Mouse (Mus musculus): ENCODE measurements around the gene Rnf213. TPM values are rescaled to one million over a fixed set of nuclear protein-coding genes. Genes with fewer than 3 reads are reported as not detected.

Gene Rnf213
- total and polyA plus RNA-seq, 2 experiments from 2014 or later: 0.94 to 8.7 TPM

- no peak overlapping the region for H3K4me3 ChIP-seq (ENCODE audit: low read length)
- no peaks in the 10 kb centered on the region for H3K4me1 ChIP-seq (ENCODE audit: insufficient read depth, low read length)
- H3K9ac ChIP-seq (replicated peaks; ENCODE audit: low read length): no peak overlapping the region
- no peak for TF ChIP-seq CTCF (IDR thresholded peaks at IDR 0.05; ENCODE audit: low read depth)
- H3K27ac ChIP-seq: no peak overlapping the region
- no peaks in the 10 kb centered on the region for H3K36me3 ChIP-seq (ENCODE audit: insufficient read depth, low read length)
- no peak overlapping the region for H3K4me2 ChIP-seq (ENCODE audit: low read depth, low read length)
- ATAC-seq (no peak), DNase-seq (ENCODE audit: low spot score) (no peak)
- 61% methylated on average over 4 of the region's 4 CpGs for WGBS
- H3K9me3 ChIP-seq (ENCODE audit: low read length): no peaks in the 10 kb centered on the region
- no peaks in the 10 kb centered on the region for H3K27me3 ChIP-seq (ENCODE audit: insufficient read depth, low read length)
Observed at GRCm38 (mm10) chr11:119434316-119434715, 41.4 kb downstream of the Rnf213 start.

- H3K4me1 ChIP-seq (ENCODE audit: insufficient read depth, low read length): no peaks in the 10 kb centered on the region
- no peaks in the 10 kb centered on the region for H3K9me3 ChIP-seq (ENCODE audit: low read length)
- H3K4me3 ChIP-seq (ENCODE audit: low read length): no peak overlapping the region
- H3K36me3 ChIP-seq (ENCODE audit: insufficient read depth, low read length): no peaks in the 10 kb centered on the region
- H3K27ac ChIP-seq: no peak overlapping the region
- no peak overlapping the region for H3K4me2 ChIP-seq (ENCODE audit: low read depth, low read length)
- H3K9ac ChIP-seq (replicated peaks; ENCODE audit: low read length): no peak overlapping the region
- TF ChIP-seq CTCF (IDR thresholded peaks at IDR 0.05; ENCODE audit: low read depth): peak; percentile 50
- WGBS: 83% methylated on average over 19 of the region's 19 CpGs
- H3K27me3 ChIP-seq (ENCODE audit: insufficient read depth, low read length): no peaks in the 10 kb centered on the region
- ATAC-seq (no peak), DNase-seq (ENCODE audit: low spot score) (peak; percentile 39)
Observed at GRCm38 (mm10) chr11:119435880-119436872, 43.3 kb downstream of the Rnf213 start.

GRCm38 (mm10) chr11:119438776-119439175 is 45.9 kb downstream of the Rnf213 start:
- WGBS: 85% methylated on average over 8 of the region's 8 CpGs
- Histone ChIP-seq H3K27me3 (ENCODE audit: insufficient read depth, low read length) (no peaks in the 10 kb centered on the region), H3K27ac (no peak overlapping the region), H3K4me1 (ENCODE audit: insufficient read depth, low read length) (no peaks in the 10 kb centered on the region), H3K4me3 (ENCODE audit: low read length) (no peak overlapping the region), H3K9me3 (ENCODE audit: low read length) (no peaks in the 10 kb centered on the region), H3K36me3 (ENCODE audit: insufficient read depth, low read length) (no peaks in the 10 kb centered on the region), H3K9ac (replicated peaks; ENCODE audit: low read length) (no peak overlapping the region), H3K4me2 (ENCODE audit: low read depth, low read length) (no peak overlapping the region)
- TF ChIP-seq CTCF (IDR thresholded peaks at IDR 0.05; ENCODE audit: low read depth): no peak
- ATAC-seq (no peak), DNase-seq (ENCODE audit: low spot score) (no peak)

- no peak overlapping the region for H3K9ac ChIP-seq (replicated peaks; ENCODE audit: low read length)
- 89% methylated on average over 8 of the region's 8 CpGs for WGBS
- H3K4me1 ChIP-seq (ENCODE audit: insufficient read depth, low read length): no peaks in the 10 kb centered on the region
- no peak for TF ChIP-seq CTCF (IDR thresholded peaks at IDR 0.05; ENCODE audit: low read depth)
- no peak overlapping the region for H3K27ac ChIP-seq
- DNase-seq (ENCODE audit: low spot score): no peak
- no peak overlapping the region for H3K4me2 ChIP-seq (ENCODE audit: low read depth, low read length)
- no peak for ATAC-seq
- H3K27me3 ChIP-seq (ENCODE audit: insufficient read depth, low read length): no peaks in the 10 kb centered on the region
- no peak overlapping the region for H3K4me3 ChIP-seq (ENCODE audit: low read length)
- no peaks in the 10 kb centered on the region for H3K36me3 ChIP-seq (ENCODE audit: insufficient read depth, low read length)
- no peaks in the 10 kb centered on the region for H3K9me3 ChIP-seq (ENCODE audit: low read length)
Observed at GRCm38 (mm10) chr11:119442199-119442598, 49.3 kb downstream of the Rnf213 start.

GRCm38 (mm10) chr11:119443442-119443841 is 50.5 kb downstream of the Rnf213 start:
- no peak overlapping the region for H3K9ac ChIP-seq (replicated peaks; ENCODE audit: low read length)
- TF ChIP-seq CTCF (IDR thresholded peaks at IDR 0.05; ENCODE audit: low read depth): no peak
- H3K4me3 ChIP-seq (ENCODE audit: low read length): no peak overlapping the region
- no peak overlapping the region for H3K4me2 ChIP-seq (ENCODE audit: low read depth, low read length)
- 81% methylated on average over 9 of the region's 9 CpGs for WGBS
- ATAC-seq (no peak), DNase-seq (ENCODE audit: low spot score) (no peak)
- H3K4me1 ChIP-seq (ENCODE audit: insufficient read depth, low read length): no peaks in the 10 kb centered on the region
- H3K9me3 ChIP-seq (ENCODE audit: low read length): no peaks in the 10 kb centered on the region
- no peaks in the 10 kb centered on the region for H3K27me3 ChIP-seq (ENCODE audit: insufficient read depth, low read length)
- no peak overlapping the region for H3K27ac ChIP-seq
- no peaks in the 10 kb centered on the region for H3K36me3 ChIP-seq (ENCODE audit: insufficient read depth, low read length)

GRCm38 (mm10) chr11:119456097-119456496 is 63.2 kb downstream of the Rnf213 start:
- H3K4me1 ChIP-seq (ENCODE audit: insufficient read depth, low read length): no peaks in the 10 kb centered on the region
- no peak overlapping the region for H3K4me3 ChIP-seq (ENCODE audit: low read length)
- H3K9me3 ChIP-seq (ENCODE audit: low read length): no peaks in the 10 kb centered on the region
- no peak for ATAC-seq
- no peaks in the 10 kb centered on the region for H3K27me3 ChIP-seq (ENCODE audit: insufficient read depth, low read length)
- TF ChIP-seq CTCF (IDR thresholded peaks at IDR 0.05; ENCODE audit: low read depth): no peak
- no peak for DNase-seq (ENCODE audit: low spot score)
- no peaks in the 10 kb centered on the region for H3K36me3 ChIP-seq (ENCODE audit: insufficient read depth, low read length)
- H3K9ac ChIP-seq (replicated peaks; ENCODE audit: low read length): no peak overlapping the region
- H3K27ac ChIP-seq: no peak overlapping the region
- WGBS: 64% methylated on average over 4 of the region's 4 CpGs
- no peak overlapping the region for H3K4me2 ChIP-seq (ENCODE audit: low read depth, low read length)

GRCm38 (mm10) chr11:119477876-119478275 is 85.0 kb downstream of the Rnf213 start:
- H3K4me1 ChIP-seq (ENCODE audit: insufficient read depth, low read length): no peaks in the 10 kb centered on the region
- no peak overlapping the region for H3K4me2 ChIP-seq (ENCODE audit: low read depth, low read length)
- no peak for TF ChIP-seq CTCF (IDR thresholded peaks at IDR 0.05; ENCODE audit: low read depth)
- no peak for ATAC-seq
- H3K9me3 ChIP-seq (ENCODE audit: low read length): no peaks in the 10 kb centered on the region
- no peak overlapping the region for H3K9ac ChIP-seq (replicated peaks; ENCODE audit: low read length)
- 90% methylated on average over 4 of the region's 4 CpGs for WGBS
- H3K36me3 ChIP-seq (ENCODE audit: insufficient read depth, low read length): no peaks in the 10 kb centered on the region
- no peaks in the 10 kb centered on the region for H3K27me3 ChIP-seq (ENCODE audit: insufficient read depth, low read length)
- no peak overlapping the region for H3K27ac ChIP-seq
- no peak for DNase-seq (ENCODE audit: low spot score)
- H3K4me3 ChIP-seq (ENCODE audit: low read length): no peak overlapping the region
